Mouse (Mus musculus): ENCODE measurements around the gene Plod1. TPM values are rescaled to one million over a fixed set of nuclear protein-coding genes. Genes with fewer than 3 reads are reported as not detected.

Plod1 gene
- total and polyA plus RNA-seq, 3 experiments = 7.2 to 20.8 TPM; not detected in 1

DNA sequence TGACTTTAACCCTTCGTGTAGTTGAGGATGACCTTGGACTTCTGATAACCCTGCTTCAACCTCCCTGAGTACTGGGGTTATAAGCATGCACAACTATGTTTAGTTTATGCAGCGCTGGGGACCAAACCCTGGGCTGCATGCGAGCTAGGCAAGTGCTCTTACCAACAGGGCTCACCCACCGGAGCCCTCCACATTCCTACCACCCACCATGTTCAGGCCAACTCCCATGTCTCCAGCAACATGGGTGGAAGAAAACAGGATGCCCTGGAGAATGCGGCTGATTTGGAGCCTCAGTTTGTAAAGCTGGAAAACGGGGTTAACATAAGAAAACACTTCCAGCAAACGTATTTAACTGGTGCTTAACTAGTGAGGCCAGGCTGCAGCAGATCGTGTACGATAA is 663 bp downstream of the Plod1 start:
- peak; percentile 33 for DNase-seq (ENCODE audit: low read depth, low spot score)
- H3K36me3 ChIP-seq (ENCODE audit: control insufficient read depth in 1 of 2, insufficient read depth in 2 of 2, low read length in 2 of 2) = peaks cover 0 to 7% of the 10 kb centered on the region in 2 experiments; a peak in 2 of 4 replicates
- H3K27ac ChIP-seq (ENCODE audit: control insufficient read depth, low read depth, low read length) = no peak overlapping the region
- TF ChIP-seq SIN3A (IDR thresholded peaks at IDR 0.05; ENCODE audit: low read length) = no peak
- TF ChIP-seq MEF2A (IDR thresholded peaks at IDR 0.05; ENCODE audit: extremely low read depth, insufficient replicate concordance, low read depth, low read length, poor library complexity, severe bottlenecking) = no peak
- TF ChIP-seq MAX (IDR thresholded peaks at IDR 0.05; ENCODE audit: low read length) = no peak
- TF ChIP-seq ZKSCAN1 (IDR thresholded peaks at IDR 0.05; ENCODE audit: low read depth, low read length) = no peak
- TF ChIP-seq NELFE (IDR thresholded peaks at IDR 0.05; ENCODE audit: low read depth, low read length) = no peak
- TF ChIP-seq E2F4 (IDR thresholded peaks at IDR 0.05; ENCODE audit: borderline replicate concordance, low read depth, low read length) = no peak
- TF ChIP-seq USF1 (IDR thresholded peaks at IDR 0.05; ENCODE audit: low read depth, low read length) = no peak
- no peak for TF ChIP-seq MYC (IDR thresholded peaks at IDR 0.05; ENCODE audit: low read depth, low read length)
- no peak for TF ChIP-seq CTCF (IDR thresholded peaks at IDR 0.05 in 2 of 3, conservative IDR thresholded peaks at IDR 0.05 in 1 of 3; ENCODE audit: control insufficient read depth in 1 of 3, insufficient read depth in 1 of 3, low read depth in 2 of 3, low read length in 3 of 3, poor library complexity in 1 of 3, severe bottlenecking in 1 of 3)
- TF ChIP-seq NRF1 (IDR thresholded peaks at IDR 0.05; ENCODE audit: insufficient read depth, low read depth, low read length, poor library complexity, severe bottlenecking) = no peak
- peaks cover 3% of the 10 kb centered on the region for H3K79me2 ChIP-seq (ENCODE audit: control insufficient read depth, insufficient read depth, low read length, poor library complexity)
- H3K9me3 ChIP-seq (replicated peaks; ENCODE audit: insufficient read depth, low read length) = no peaks in the 10 kb centered on the region
- H3K4me3 ChIP-seq (ENCODE audit: control insufficient read depth in 1 of 2, insufficient read depth in 1 of 2, low read depth in 2 of 2, low read length in 2 of 2) = peak overlapping the region; percentile 73 to 82
- H3K27me3 ChIP-seq (ENCODE audit: control insufficient read depth in 1 of 2, insufficient read depth in 2 of 2, low read length in 2 of 2) = no peaks in the 10 kb centered on the region
- H3K4me1 ChIP-seq (ENCODE audit: control insufficient read depth in 1 of 2, insufficient read depth in 2 of 2, low read length in 2 of 2) = peaks cover 7 to 22% of the 10 kb centered on the region in 2 experiments
- H3K9ac ChIP-seq (ENCODE audit: control insufficient read depth, low read depth, low read length, poor library complexity, severe bottlenecking) = peak overlapping the region; percentile 79

DNA sequence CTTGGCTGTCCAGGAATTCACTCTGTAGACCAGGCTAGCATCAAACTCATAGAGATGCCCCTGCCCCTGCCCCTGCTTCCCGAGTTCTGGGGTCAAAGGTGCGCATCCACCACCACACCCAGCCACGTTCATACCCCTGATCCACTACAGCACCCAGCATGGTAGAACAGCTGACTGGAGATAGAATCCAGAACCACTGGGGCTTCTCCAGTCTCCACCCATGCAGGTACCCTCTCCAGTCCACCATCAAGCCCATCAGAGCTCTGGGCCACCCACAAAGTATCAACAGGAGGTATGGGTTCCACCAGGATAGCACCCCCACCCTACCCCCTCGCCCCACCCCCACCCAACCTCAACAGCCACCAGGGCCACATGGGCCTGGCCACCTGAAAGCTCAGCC is 2.0 kb downstream of the Plod1 start:
- H3K27me3 ChIP-seq (ENCODE audit: control insufficient read depth in 1 of 2, insufficient read depth in 2 of 2, low read length in 2 of 2) = no peaks in the 10 kb centered on the region
- peaks cover 0 to 5% of the 10 kb centered on the region in 2 experiments; a peak in 2 of 4 replicates for H3K36me3 ChIP-seq (ENCODE audit: control insufficient read depth in 1 of 2, insufficient read depth in 2 of 2, low read length in 2 of 2)
- H3K79me2 ChIP-seq (ENCODE audit: control insufficient read depth, insufficient read depth, low read length, poor library complexity) = peaks cover 1% of the 10 kb centered on the region; the same call in 1 of the 2 replicates
- no peak for TF ChIP-seq CHD1 (IDR thresholded peaks at IDR 0.05; ENCODE audit: low read depth, low read length)
- TF ChIP-seq MEF2A (IDR thresholded peaks at IDR 0.05; ENCODE audit: extremely low read depth, insufficient replicate concordance, low read depth, low read length, poor library complexity, severe bottlenecking) = no peak
- TF ChIP-seq ZC3H11A (IDR thresholded peaks at IDR 0.05; ENCODE audit: low read depth, low read length) = no peak
- TF ChIP-seq NELFE (IDR thresholded peaks at IDR 0.05; ENCODE audit: low read depth, low read length) = no peak
- no peak for TF ChIP-seq RAD21 (IDR thresholded peaks at IDR 0.05; ENCODE audit: low read depth, low read length)
- TF ChIP-seq GABPA (IDR thresholded peaks at IDR 0.05; ENCODE audit: low read depth, low read length) = no peak
- TF ChIP-seq CTCF (IDR thresholded peaks at IDR 0.05 in 2 of 3, conservative IDR thresholded peaks at IDR 0.05 in 1 of 3; ENCODE audit: control insufficient read depth in 1 of 3, insufficient read depth in 1 of 3, low read depth in 2 of 3, low read length in 3 of 3, poor library complexity in 1 of 3, severe bottlenecking in 1 of 3) = no peak
- no peak for TF ChIP-seq E2F4 (IDR thresholded peaks at IDR 0.05; ENCODE audit: borderline replicate concordance, low read depth, low read length)
- TF ChIP-seq NRF1 (IDR thresholded peaks at IDR 0.05; ENCODE audit: insufficient read depth, low read depth, low read length, poor library complexity, severe bottlenecking) = no peak
- no peak for TF ChIP-seq USF2 (IDR thresholded peaks at IDR 0.05; ENCODE audit: borderline replicate concordance in 1 of 2, insufficient read depth in 1 of 2, low read depth in 1 of 2, low read length in 2 of 2)
- TF ChIP-seq KAT2A (conservative IDR thresholded peaks at IDR 0.05; ENCODE audit: low read depth, low read length) = no peak
- TF ChIP-seq UBTF (IDR thresholded peaks at IDR 0.05; ENCODE audit: borderline replicate concordance, insufficient read depth, low read depth, low read length) = no peak
- no peak for TF ChIP-seq ZNF384 (IDR thresholded peaks at IDR 0.05; ENCODE audit: low read depth, low read length)
- no peak for TF ChIP-seq SMC3 (IDR thresholded peaks at IDR 0.05; ENCODE audit: low read depth, low read length)
- TF ChIP-seq TAL1 (IDR thresholded peaks at IDR 0.05; ENCODE audit: low read length) = no peak
- no peak for TF ChIP-seq RCOR1 (IDR thresholded peaks at IDR 0.05; ENCODE audit: low read depth, low read length)
- TF ChIP-seq ZMIZ1 (IDR thresholded peaks at IDR 0.05; ENCODE audit: low read depth, low read length) = no peak
- no peak for TF ChIP-seq EP300 (IDR thresholded peaks at IDR 0.05; ENCODE audit: low read depth in 1 of 2, low read length in 2 of 2)
- H3K4me1 ChIP-seq (ENCODE audit: control insufficient read depth in 1 of 2, insufficient read depth in 2 of 2, low read length in 2 of 2) = peaks cover 5 to 14% of the 10 kb centered on the region in 2 experiments
- no peak overlapping the region for H3K27ac ChIP-seq (ENCODE audit: control insufficient read depth, low read depth, low read length)
- H3K9ac ChIP-seq (ENCODE audit: control insufficient read depth, low read depth, low read length, poor library complexity, severe bottlenecking) = no peak overlapping the region
- no peak for DNase-seq (ENCODE audit: low read depth, low spot score)
- H3K9me3 ChIP-seq (replicated peaks; ENCODE audit: insufficient read depth, low read length) = no peaks in the 10 kb centered on the region
- no peak overlapping the region for H3K4me3 ChIP-seq (ENCODE audit: control insufficient read depth in 1 of 2, insufficient read depth in 1 of 2, low read depth in 2 of 2, low read length in 2 of 2)

Data from MEL (cell line).